Mouse (Mus musculus) spleen, adult 12 weeks (tissue): Measurements from ENCODE around the gene Col4a1.

ENCODE experiments used
- DNase-seq: peaks from one replicate; pipeline ENCODE4 v3.0.0; 2022; ENCODE audit warnings: low spot score

Gene Col4a1

GRCm38 (mm10) chr8:11298531-11299316 is 13.9 kb downstream of the Col4a1 start:
- no peak for DNase-seq

DNA sequence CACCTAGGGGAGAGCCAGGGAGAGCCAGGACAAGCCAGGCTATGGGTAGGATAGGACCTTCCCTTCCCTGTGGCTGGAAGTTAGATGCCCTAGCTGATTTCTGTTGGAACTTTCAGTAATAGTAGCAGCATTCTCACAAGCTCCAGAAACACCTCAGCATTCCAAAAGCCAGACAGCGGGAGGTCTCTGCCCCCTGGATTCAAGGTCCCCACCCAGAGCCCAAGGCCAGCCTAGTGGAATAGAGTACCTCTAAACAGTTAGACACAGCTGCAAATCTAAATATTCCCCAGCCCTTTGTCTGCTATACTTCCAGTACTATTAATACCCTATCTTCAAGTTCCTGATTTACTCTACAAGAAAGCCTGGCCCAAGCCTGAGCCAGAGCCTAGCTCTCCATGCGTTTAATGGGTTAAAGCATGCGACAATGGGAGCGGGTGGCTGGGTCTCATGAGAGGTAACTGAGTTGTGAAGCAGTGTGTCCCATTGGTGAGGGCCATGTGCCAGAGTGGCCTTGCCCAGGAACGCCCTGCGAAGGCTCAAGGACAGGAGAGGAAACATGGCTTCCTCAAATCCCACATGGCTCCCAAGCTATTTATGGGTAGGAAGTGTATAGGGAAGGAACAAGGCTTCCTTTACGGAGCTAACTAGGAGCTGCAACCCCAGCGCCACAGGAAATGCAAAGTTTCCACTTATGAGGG is 15.3 kb downstream of the Col4a1 start:
- no peak for DNase-seq

- DNase-seq, result no peak
These were observed 16.2 kb downstream of the Col4a1 start for GRCm38 (mm10) chr8:11296282-11296943.

DNA sequence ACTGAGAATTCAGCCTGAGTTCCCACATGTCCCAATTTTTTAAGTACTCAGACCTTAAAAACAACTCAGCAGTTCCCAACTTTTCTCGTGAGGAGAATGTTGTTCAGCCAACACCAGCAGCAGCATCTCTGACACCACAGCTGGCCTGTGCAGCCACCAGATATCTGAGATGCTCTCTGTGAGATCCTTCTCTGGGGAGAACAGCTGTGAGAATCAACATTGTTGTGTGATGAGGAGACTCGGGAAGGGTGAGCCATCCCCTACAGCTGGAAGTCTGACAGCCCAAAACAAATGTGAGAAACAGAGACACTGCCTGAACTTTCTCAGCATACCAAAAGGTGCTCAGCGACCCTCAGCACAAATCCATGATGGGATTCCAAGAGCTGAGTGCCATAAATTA is 20.0 kb downstream of the Col4a1 start:
- no peak for DNase-seq

- DNase-seq, result no peak
These were observed 22.1 kb downstream of the Col4a1 start for GRCm38 (mm10) chr8:11290533-11290932.

- DNase-seq, result no peak
These were observed 24.3 kb downstream of the Col4a1 start for GRCm38 (mm10) chr8:11288286-11288685.

DNA sequence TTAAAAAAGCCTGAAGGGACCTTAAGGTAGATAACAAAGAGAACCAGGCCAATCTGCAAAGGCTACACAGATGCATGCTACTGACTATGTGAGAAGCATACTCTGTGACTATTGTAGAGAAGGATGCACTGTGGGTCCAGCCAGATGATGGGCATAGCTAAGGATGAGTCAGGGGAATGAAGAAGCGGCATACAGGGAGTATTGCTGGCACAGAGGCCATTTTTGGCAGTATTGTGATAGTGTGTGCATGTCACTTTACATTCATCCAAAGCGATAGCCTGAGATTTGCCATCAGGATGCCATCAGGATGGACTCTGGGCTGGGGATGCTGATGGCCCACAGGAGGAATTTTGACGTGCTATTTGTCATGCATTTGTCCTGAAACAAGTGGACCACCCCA is 25.5 kb downstream of the Col4a1 start:
- no peak for DNase-seq

GRCm38 (mm10) chr8:11285437-11285836 is 27.2 kb downstream of the Col4a1 start:
- no peak for DNase-seq

- DNase-seq, result no peak
These were observed 29.4 kb downstream of the Col4a1 start for GRCm38 (mm10) chr8:11283217-11283616.

DNA sequence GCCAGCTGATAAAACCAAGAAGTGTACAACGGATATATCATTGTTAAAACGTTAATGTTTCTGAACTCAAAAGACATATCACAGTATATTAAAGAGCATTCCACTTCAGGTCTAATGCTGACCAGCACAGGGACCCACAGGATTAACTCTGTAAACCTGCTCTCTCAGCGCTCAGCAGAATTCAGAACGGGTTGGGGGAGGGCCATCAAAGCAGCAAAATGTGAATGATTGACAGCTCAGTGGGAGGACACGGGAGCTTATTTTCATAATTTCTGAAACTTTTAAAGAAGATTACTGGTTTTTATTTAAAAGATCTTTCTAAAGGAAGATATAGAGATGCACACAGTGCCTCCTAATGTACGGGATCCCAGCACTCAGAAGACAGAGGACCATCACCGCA is 29.9 kb downstream of the Col4a1 start:
- DNase-seq, result no peak

DNA sequence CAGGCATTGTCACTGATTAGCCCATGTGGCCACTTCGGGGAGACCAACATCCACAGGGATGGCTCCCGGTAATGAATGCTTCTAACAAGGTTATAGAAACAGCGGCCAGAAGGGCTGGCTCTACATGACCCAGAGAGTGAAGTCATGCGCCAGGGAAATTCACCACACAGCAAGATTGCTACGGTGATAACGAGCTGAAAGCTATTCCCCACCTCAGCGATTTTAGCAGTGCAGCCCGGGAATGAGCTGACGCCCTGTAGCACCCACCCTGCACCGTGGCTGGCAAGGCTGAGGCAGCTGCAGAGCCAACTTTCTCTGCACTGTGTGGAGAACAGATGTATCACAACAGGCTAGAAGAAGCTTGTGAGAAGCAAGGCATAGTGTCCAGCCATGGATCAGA is 30.5 kb downstream of the Col4a1 start:
- DNase-seq, result no peak

DNA sequence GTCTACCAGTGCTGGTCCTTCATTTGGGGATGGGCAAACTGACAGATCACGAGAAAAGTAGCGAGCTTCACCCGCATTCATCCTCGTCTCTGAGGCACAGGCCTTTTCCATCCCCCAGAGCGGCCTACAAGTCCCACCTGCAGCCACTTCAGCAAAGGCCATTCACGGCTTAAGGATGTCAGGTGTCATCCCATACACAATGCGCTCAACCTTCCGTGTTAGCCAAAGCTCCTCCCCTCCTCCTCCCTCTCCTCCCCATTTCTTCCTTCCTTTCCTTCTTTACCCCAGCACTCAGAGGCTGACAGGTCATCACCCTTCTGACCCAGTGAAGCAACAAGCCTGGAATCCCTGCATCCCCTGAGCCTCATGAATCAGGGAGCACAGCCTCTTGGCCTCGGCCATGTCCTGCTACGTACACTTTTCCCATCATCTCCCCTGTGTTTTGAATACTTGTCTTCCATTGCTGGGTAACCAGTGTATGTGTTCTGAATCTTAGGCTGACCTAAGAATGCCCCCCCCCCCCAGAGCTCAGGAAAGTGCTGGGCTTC is 31.8 kb downstream of the Col4a1 start:
- no peak for DNase-seq

GRCm38 (mm10) chr8:11279296-11279826 is 33.3 kb downstream of the Col4a1 start:
- no peak for DNase-seq

DNA sequence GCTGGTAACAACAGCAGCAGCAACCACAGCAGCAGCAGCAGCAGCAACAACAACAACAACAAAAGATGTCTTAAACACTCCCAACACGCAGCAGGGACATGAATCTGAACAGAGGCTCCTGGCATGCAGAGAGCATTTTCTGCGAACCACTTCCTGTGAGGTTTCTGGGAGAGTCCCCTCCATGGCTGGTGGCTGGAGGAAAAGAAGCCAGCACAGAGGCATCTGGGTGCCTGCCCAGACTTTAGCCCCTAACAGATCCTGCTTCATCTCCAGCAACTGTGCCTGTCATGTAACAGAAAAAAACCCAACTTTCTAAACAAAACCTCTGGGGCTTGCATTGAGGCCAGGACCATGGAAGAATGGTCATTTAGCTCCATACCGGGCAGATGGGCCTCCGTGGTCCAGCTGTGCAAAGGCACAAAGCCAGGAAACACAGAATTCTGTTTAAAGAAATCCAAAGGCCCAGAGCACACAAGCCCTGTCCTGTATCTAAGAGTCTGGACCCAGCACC is 34.5 kb downstream of the Col4a1 start:
- DNase-seq, result no peak

DNA sequence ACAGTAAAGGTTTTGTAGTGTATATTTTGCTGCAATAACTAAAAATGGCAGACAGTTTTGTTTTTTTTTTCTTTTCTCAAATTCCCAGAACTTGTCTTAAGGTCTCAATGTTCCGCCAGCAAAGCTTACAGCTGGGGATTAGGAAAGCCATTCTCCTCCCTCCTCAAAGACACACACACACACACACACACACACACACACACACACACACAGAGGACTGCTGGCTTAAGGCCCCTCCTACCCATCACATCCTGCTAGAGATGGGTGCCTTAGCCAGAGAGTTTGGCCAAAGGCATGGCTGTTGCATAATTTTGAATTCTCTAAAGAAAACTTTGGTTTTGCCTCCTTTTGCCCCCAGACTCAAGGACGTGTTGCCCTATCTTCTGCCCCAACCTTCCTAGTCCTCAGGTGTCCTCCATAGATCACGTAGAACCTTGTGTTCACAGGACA is 35.0 kb downstream of the Col4a1 start:
- DNase-seq, result no peak

DNA sequence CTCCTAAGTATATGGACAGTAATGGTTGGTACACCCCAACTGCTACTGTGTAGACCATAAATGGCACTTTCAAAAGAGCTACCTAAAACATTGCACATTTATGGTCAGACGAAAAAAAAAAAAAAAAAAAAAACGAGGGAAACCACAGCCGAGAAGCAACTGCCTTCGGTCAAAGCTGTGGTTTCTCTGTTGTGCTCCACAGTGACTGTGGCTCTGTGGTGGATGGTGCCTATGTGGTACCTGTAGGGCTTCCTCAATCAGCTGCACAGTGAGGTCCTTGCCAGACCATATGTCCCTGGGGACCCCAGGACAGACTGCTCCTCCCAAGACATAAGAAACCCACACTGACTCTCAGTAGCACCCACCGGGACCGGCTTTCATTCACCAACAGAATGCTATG is 36.3 kb downstream of the Col4a1 start:
- DNase-seq, result no peak

GRCm38 (mm10) chr8:11274415-11274814 is 38.2 kb downstream of the Col4a1 start:
- DNase-seq, result no peak

DNA sequence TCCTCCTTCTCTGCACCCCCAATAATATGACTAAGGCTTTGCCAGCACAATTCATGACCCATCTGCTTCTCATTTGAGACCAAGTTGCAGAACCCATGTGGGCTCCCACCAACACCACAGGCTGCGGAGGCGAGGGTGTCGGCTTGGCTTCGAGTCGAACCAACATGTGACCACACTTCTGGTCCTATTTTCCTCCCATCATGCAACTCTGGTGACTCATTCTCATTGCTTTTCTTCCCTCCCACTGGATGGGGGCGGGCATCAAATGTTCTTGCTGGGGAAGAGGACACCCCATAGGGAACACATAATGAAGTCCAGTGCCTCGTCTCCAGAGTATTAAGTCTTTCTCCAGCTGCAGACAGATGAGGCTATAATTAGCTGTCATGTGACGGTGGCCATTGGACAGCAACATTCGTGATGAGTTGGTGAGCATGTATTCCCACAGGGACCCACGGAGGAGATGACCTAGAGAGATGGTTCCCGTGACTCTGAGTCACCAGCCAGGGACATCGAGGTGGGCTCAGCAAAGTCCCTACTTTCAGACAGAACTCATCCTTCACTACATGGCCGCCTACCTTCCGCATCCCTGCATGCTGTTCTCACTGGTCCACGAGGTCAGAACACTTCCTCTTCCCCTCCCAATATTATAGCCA is 39.0 kb downstream of the Col4a1 start:
- DNase-seq, result no peak

DNA sequence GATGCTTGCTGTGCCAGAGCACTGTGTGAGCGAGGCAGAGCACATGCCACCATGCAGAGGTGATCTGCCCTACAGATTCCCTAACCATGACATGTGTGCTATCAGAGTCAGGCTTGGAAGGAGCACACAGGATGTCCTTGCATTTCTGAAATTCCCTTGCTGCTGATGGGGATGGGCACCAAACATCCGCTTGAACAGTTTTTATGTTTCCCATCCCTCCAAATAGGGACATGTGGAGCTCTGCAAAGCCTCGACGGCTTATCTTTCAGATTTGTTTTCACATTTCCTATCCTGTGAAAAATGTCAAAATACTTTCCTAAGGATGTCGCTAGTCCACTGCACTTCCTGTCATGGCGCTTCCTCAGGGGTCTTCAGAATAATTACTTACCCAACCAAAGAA is 40.4 kb downstream of the Col4a1 start:
- no peak for DNase-seq

DNA sequence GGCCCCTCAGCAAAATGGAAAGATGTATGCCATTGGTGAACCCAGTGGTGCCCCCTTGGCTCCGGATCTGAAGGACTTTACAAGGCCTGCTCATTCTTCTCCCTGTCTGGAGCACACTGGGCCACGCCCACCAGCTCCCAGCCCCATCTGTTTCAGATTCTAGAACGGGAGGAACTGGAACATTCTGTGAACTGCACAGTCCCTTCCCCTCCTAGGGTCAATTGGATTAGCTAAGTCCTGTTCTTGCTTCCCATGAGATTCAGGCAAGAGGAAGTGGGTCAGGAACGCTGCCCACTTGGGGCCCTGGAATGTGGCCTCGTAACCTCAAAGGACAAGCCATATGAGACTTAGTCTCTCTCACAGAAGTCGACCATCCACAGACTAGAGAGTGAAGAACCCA is 41.8 kb downstream of the Col4a1 start:
- DNase-seq, result no peak

- DNase-seq, result no peak
These were observed 43.9 kb downstream of the Col4a1 start for GRCm38 (mm10) chr8:11268753-11269152.

GRCm38 (mm10) chr8:11266471-11266870 is 46.2 kb downstream of the Col4a1 start:
- no peak for DNase-seq
